Mouse (Mus musculus) 416B (cell line): Measurements from ENCODE around the gene Prkch.

Experiments
- DNase-seq: peaks from one replicate; pipeline ENCODE4 v3.0.0; 2011; ENCODE audit warnings: low read depth

Prkch gene

DNA sequence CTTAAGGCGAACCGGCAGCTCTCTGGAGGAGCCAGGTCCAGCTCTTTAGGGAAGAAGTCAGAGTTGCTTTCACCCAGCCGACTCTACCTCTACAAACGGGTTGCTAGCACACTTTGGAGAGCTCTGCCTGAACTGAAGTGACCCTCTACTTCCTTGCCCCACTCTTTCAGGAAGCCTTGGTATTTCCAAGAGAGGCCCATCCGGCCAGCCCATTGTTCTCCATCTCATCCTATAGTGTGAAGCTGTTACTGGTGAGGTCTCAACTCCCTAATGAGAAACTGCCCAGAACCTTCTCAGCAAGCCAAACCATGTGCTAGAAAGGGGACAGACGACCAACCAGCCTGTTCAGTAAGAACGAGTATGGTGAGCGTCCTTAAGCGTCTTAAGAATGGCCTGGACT is 1.3 kb upstream of the Prkch start:
- DNase-seq, result no peak

GRCm38 (mm10) chr12:73583813-73584609 is 585 bp upstream of the Prkch start:
- peak; percentile 58 for DNase-seq

- peak; percentile 39 for DNase-seq
Observed at GRCm38 (mm10) chr12:73585241-73585801, 725 bp downstream of the Prkch start.

GRCm38 (mm10) chr12:73585850-73586249 is 1.3 kb downstream of the Prkch start:
- DNase-seq, result peak; percentile 55

DNA sequence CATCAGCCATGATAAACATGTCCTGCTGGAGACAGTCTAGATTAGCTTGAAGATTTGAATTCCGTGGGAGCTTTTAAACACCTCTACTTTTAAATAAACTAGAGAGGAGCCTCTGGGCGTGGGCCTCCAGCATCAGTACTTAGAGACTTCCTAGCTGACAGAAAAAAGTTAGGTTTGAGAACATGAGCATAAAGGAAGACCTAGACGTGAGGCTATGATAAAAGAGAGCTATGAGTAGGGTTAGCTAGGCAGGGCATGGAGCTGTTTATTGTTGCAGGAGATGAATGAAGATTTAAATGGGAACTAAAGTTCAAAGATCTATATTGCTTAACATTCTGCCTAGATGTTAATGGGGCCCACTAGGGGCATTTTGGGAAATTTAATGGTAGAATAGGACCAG is 2.7 kb downstream of the Prkch start:
- no peak for DNase-seq

DNA sequence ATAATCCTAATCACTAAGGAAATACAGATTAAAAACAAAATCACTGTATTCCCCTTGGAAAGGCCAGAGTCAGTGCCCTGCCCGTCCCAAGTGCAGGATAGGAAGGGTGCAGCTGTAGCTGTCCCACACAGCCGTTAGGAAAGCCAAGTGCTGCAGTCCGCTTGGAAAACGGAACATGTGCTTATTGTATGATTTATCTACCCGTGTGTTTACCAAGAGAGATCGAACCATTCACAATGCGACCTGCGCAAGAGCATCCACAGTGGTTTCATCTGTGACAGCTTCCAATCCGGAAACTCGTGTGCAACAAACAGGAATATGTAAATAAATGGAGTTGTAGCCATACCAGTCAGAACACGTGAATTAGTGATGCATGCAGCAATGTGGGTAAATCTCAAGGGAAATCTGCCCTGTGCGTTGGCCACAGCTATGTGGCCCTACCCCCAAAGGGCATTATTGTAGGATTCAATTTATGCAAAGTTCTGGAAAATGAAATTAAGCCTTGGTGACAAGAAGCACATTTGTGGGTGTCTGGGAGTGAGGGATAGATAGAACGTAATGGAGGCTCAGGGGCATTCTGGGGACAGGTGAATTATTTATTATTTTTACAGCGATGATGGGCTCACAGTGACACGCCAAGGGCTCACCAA is 6.2 kb downstream of the Prkch start:
- DNase-seq, result no peak

- DNase-seq, result peak; percentile 59
Observed at GRCm38 (mm10) chr12:73591625-73592024, 7.0 kb downstream of the Prkch start.

GRCm38 (mm10) chr12:73593021-73593798 is 8.6 kb downstream of the Prkch start:
- peak; percentile 92 for DNase-seq

GRCm38 (mm10) chr12:73594177-73594745 is 9.7 kb downstream of the Prkch start:
- peak; percentile 78 for DNase-seq

GRCm38 (mm10) chr12:73595226-73595625 is 10.6 kb downstream of the Prkch start:
- DNase-seq, result peak; percentile 28

- peak; percentile 92 for DNase-seq
Observed at GRCm38 (mm10) chr12:73598241-73598640, 13.6 kb downstream of the Prkch start.

DNA sequence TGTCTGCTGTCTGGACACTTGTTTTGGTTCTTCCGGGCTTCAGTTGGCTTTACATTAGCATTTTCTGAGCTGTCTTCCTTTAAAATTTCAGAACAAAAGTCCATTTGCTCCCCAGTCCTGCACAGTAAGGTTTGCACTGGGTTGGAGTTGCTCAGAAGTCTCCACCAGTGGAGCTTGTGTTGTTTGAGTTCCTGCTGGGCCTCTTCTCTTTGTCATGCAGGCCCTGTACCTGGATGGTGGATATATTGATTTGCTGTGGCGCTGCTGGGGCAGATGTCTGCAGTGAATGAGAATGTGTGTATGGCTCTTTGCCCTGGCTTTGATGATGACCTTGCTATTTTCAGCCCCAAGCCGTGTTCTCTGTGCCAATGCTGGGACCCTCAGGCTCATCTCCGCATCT is 15.9 kb downstream of the Prkch start:
- DNase-seq, result no peak

- DNase-seq, result no peak
Observed at GRCm38 (mm10) chr12:73602974-73603373, 18.4 kb downstream of the Prkch start.

DNA sequence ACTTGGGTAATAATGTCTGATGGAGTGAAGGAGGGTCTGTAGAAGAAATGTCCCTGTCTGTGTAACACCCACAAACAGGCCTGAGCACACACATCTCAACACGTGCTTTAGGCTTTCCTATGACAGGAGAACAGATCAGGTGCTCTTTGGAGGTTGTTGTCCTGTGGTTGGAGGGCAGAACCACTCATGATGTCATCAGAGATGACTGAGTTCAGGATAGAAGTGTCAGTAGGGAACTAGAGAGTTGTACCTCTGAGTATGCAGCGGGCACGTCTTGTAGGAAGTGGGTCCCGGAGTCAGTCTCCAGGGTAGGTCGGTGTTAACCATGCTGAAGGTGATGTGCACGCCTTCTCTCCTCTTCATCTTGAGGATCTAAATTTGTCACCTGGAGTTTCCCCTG is 19.1 kb downstream of the Prkch start:
- DNase-seq, result no peak

DNA sequence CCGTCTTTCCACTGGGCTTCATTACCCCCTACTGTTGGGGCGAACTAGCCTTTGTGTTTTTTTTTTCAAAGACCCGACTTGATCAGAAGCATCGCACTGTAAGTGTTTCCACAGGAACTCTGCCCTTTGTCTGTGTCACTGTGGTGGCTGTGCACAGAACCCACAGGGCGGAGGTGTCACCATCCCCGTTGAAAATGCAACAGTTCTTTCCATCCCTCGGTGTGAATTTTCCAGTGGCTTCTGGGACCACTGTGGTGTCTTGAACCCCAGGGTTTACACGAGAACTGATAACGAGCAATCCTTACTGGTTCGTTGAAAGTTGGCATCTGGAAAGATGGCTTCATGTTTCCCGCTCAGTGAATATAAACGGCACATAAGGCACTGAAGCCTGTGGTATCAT is 20.2 kb downstream of the Prkch start:
- DNase-seq, result peak; percentile 22

- no peak for DNase-seq
Observed at GRCm38 (mm10) chr12:73605174-73605573, 20.6 kb downstream of the Prkch start.

GRCm38 (mm10) chr12:73607381-73608064 is 22.9 kb downstream of the Prkch start:
- DNase-seq, result no peak

- DNase-seq, result no peak
Observed at GRCm38 (mm10) chr12:73608065-73608397, 23.4 kb downstream of the Prkch start.

DNA sequence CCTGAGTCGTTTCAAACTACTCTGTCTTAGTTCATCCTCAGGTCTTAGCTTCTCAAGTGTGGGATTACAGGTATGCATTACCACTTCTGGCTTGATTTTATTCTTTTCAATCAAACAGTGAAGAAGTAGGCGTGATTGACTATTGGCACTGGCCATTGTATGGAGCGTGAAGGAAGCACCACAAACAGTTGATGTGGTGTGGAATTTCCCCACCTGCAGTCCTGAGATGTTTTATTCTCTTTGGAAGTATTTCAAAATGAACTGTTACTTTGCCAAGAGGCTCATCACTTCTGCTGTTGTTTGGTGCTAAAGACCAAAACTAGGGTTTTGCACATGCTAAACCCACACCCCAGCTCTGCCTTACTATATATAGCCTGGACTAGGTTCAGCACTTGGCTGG is 24.7 kb downstream of the Prkch start:
- no peak for DNase-seq

GRCm38 (mm10) chr12:73609676-73610545 is 25.3 kb downstream of the Prkch start:
- no peak for DNase-seq
